ENCODE assay signal across 15 mouse cellular contexts in the genomic region with DNA sequence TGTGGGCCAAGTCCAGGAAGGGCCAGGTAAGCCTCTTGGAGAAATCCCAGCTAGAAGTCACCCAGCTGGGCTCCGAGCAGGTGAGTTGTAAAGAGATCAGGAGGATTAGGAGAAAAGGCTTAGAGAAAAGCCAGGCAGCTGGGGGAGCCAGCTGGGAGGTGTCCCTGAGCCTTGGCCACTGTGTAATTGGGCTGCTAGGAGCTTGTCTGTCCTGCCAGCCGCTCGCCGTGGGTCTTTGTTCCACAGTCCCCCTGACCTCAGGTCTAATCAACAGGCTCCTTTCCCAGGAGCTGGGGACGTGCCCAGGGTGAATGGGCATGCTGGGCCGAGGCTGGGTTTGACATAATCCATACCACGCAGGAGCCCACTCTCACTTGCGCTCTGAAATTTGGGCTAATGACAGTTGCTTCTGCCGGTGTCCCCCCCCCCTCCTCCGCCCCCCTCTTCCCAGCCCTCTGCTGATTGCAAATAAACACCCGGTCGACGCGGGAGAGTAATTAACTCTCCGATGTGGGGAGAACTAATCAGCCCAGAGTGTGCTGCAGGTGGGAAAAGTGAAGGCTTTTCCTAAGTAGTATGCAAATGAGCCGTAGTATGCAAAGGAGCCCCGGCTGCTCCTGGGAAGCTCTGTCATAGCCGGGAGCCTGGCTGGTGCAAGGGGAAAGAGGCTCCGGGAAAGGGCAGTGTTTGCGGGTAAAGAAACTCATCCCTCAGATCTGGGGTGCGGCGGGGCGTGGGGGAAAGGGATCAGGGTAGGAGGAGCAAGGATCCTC. TPM values are rescaled to one million over a fixed set of nuclear protein-coding genes. Genes with fewer than 3 reads are reported as not detected.
A peak's percentile ranks its signal among the peaks of the same experiment; 100 is the strongest.
DNase-seq lines count a peak whose midpoint lies in the region; ATAC-seq lines count a peak whose summit lies in the region.
"Had no signal": no experiment of that assay in that cellular context is flagged by ENCODE, and none has a peak within 500 bp of the region (broad histone marks: within the 10 kb centered on the region; RNA-seq: fewer than 3 reads in every experiment).

No protein-coding gene starts in this region.

- peak; percentile 49; the same call in 1 of the 2 replicates for ATAC-seq in hindbrain, embryonic 11.5 days (ENCODE audit: low FRiP score)
- peak; percentile 51; the same call in 1 of the 2 replicates for ATAC-seq in midbrain, embryonic 16.5 days

- no peaks in the 10 kb centered on the region for H3K36me3 ChIP-seq in hindbrain, embryonic 11.5 days (ENCODE audit: control insufficient read depth, insufficient read depth, low read length)
- no peaks in the 10 kb centered on the region for H3K36me3 ChIP-seq in midbrain, embryonic 16.5 days (ENCODE audit: control insufficient read depth, insufficient read depth, low read length)
- H3K36me3 ChIP-seq: limb, embryonic 10.5 days had no signal

- no peak overlapping the region; the same call in 1 of the 2 replicates for H3K4me2 ChIP-seq in hindbrain, embryonic 11.5 days (replicated peaks; ENCODE audit: low read depth, low read length)
- H3K4me2 ChIP-seq in midbrain, embryonic 16.5 days (ENCODE audit: low read length) = peak overlapping the region; percentile 42

- 2% methylated on average over 23 of the region's 23 CpGs for WGBS in hindbrain, embryonic 11.5 days
- 3% methylated on average over 22 of the region's 23 CpGs for whole genome bisulfite sequencing in midbrain, embryonic 16.5 days

- no peak overlapping the region for H3K4me3 ChIP-seq in hindbrain, embryonic 11.5 days (ENCODE audit: low read depth, low read length)
- H3K4me3 ChIP-seq in midbrain, embryonic 16.5 days (ENCODE audit: low read depth, low read length) = no peak overlapping the region
- H3K4me3 ChIP-seq: limb, embryonic 10.5 days had no signal

- no peak overlapping the region for H3K27ac ChIP-seq in hindbrain, embryonic 11.5 days (ENCODE audit: low read depth, low read length)
- no peak overlapping the region for H3K27ac ChIP-seq in midbrain, embryonic 16.5 days (ENCODE audit: low read length)
- H3K27ac ChIP-seq: limb, embryonic 10.5 days had no signal

- H3K9ac ChIP-seq in hindbrain, embryonic 11.5 days (ENCODE audit: low read depth, low read length) = no peak overlapping the region
- peak overlapping the region; percentile 28 for H3K9ac ChIP-seq in midbrain, embryonic 16.5 days (ENCODE audit: low read depth, low read length)

- H3K4me1 ChIP-seq in hindbrain, embryonic 11.5 days (replicated peaks; ENCODE audit: control insufficient read depth, insufficient read depth, low read length) = 0 out of 2 replicates have a peak, but pooled peaks cover 3% of the 10 kb centered on the region
- peaks cover 9% of the 10 kb centered on the region for H3K4me1 ChIP-seq in midbrain, embryonic 16.5 days (ENCODE audit: control insufficient read depth, insufficient read depth, low read length)

- DNase-seq in ES-CJ7 (ENCODE audit: low read depth, low spot score) (peak; percentile 28), R1 (ENCODE audit: low read depth, low spot score) (peak; percentile 33)
- DNase-seq in hindbrain, embryonic 11.5 days (ENCODE audit: low spot score) = no peak
- DNase-seq in layer of hippocampus, adult 9-10 months (ENCODE audit: low spot score) = no peak
- DNase-seq in lung, postnatal 14 days = no peak
- DNase-seq in gastrocnemius, postnatal 4 days (ENCODE audit: low spot score in 2 of 2) = no peak
- DNase-seq: cerebellum, adult 9-11 months; gastrocnemius, postnatal 10 days; heart, postnatal 14 days; kidney, postnatal 25 days; lung, adult 18-20 months; right cerebral cortex, postnatal 25 days had no signal

- peaks cover 27% of the 10 kb centered on the region for H3K27me3 ChIP-seq in hindbrain, embryonic 11.5 days (ENCODE audit: control insufficient read depth, insufficient read depth, low read length)
- peaks cover 11% of the 10 kb centered on the region; the same call in 1 of the 2 replicates for H3K27me3 ChIP-seq in midbrain, embryonic 16.5 days (ENCODE audit: control insufficient read depth, insufficient read depth, low read depth, low read length)

- H3K9me3 ChIP-seq in hindbrain, embryonic 11.5 days (ENCODE audit: control insufficient read depth, low read length) = no peaks in the 10 kb centered on the region
- H3K9me3 ChIP-seq in midbrain, embryonic 16.5 days (replicated peaks; ENCODE audit: control insufficient read depth, low read length, poor library complexity, severe bottlenecking) = no peaks in the 10 kb centered on the region
- H3K9me3 ChIP-seq: limb, embryonic 10.5 days had no signal

RNA-seq across cellular contexts. Expression of a gene that starts 6.3 kb away (rescaled TPM):
- 14.3 and 15.2 TPM in 2 replicates for polyA plus RNA-seq in hindbrain, embryonic 11.5 days (2014; fragmentation: Nextera tagmentation; extraction: Ambion mirVana)
- 22.9 and 26.3 TPM in 2 replicates for polyA plus RNA-seq in midbrain, embryonic 16.5 days (2015; fragmentation: Nextera tagmentation; extraction: Ambion mirVana)
- total RNA-seq in gastrocnemius, postnatal 4 days (2021) = 10 to 100 TPM; 32.4 to 36.3 TPM
- total RNA-seq: megakaryocyte-erythroid progenitor cell, adult 5-6 weeks had no signal

RNA-seq across cellular contexts. Expression of a gene that starts 12.1 kb away (rescaled TPM):
- 17.7 and 19.2 TPM in 2 replicates for polyA plus RNA-seq in hindbrain, embryonic 11.5 days (2014; fragmentation: Nextera tagmentation; extraction: Ambion mirVana)
- 13.9 and 20.8 TPM in 2 replicates for polyA plus RNA-seq in midbrain, embryonic 16.5 days (2015; fragmentation: Nextera tagmentation; extraction: Ambion mirVana)
- total RNA-seq in gastrocnemius, postnatal 4 days (2021) = 10 to 100 TPM; 32.7 to 33.5 TPM
- total RNA-seq: megakaryocyte-erythroid progenitor cell, adult 5-6 weeks had no signal

RNA-seq across cellular contexts. Expression of a gene that starts 19.0 kb away (rescaled TPM):
- polyA plus RNA-seq in hindbrain, embryonic 11.5 days (2014; fragmentation: Nextera tagmentation; extraction: Ambion mirVana) = 34.4 and 40.3 TPM in 2 replicates
- polyA plus RNA-seq in midbrain, embryonic 16.5 days (2015; fragmentation: Nextera tagmentation; extraction: Ambion mirVana) = 29.3 and 40.8 TPM in 2 replicates
- total RNA-seq in gastrocnemius, postnatal 4 days (2021) = 10 to 100 TPM; 33.7 to 39.4 TPM
- total RNA-seq: megakaryocyte-erythroid progenitor cell, adult 5-6 weeks had no signal

RNA-seq across cellular contexts. Expression of a gene that starts 51.7 kb away (rescaled TPM):
- 0.99 and 1.2 TPM in 2 replicates for polyA plus RNA-seq in hindbrain, embryonic 11.5 days (2014; fragmentation: Nextera tagmentation; extraction: Ambion mirVana)
- polyA plus RNA-seq in midbrain, embryonic 16.5 days (2015; fragmentation: Nextera tagmentation; extraction: Ambion mirVana) = 18.4 and 20.7 TPM in 2 replicates
- under 1 TPM; 0.08 to 0.10 TPM for total RNA-seq in gastrocnemius, postnatal 4 days (2021)
- total RNA-seq: heart, postnatal 14 days; megakaryocyte-erythroid progenitor cell, adult 5-6 weeks had no signal

Comparison
In these comparisons a context has a peak if more than half of its experiments do, and no peak if none do; other contexts are left out.
1. DNase-seq: peak in ES-CJ7 (single experiment) and R1 (single experiment); none in hindbrain, embryonic 11.5 days (single experiment), layer of hippocampus, adult 9-10 months (single experiment), lung, postnatal 14 days (single experiment) and gastrocnemius, postnatal 4 days (0 of 2).